Mouse (Mus musculus) R1 (cell line): Measurements from ENCODE around the gene Olfr198.
"Not testable (repeated sequence)": the region's sequence is repeated elsewhere in the genome, so short reads cannot be mapped to it uniquely, and the experiment has no call there.

ENCODE experiments used
- DNase-seq: peaks from one replicate; pipeline ENCODE4 v3.0.0-alpha.2; 2018; ENCODE audit warnings: low read depth, low spot score

Olfr198 gene

GRCm38 (mm10) chr16:59203433-59203832, at the start of gene Olfr198:
TSS of gene Olfr198 (minus strand) at chr16:59203533.
- DNase-seq, result not testable (repeated sequence)

GRCm38 (mm10) chr16:59249684-59250083, 46.4 kb upstream of the Olfr198 start:
- DNase-seq, result peak; percentile 2

- DNase-seq, result not testable (repeated sequence)
These were observed 16.3 kb upstream of the Olfr198 start, which contains the start of gene Olfr199 for GRCm38 (mm10) chr16:59219667-59220066. TSS of gene Olfr199 (minus strand) at chr16:59219767.

GRCm38 (mm10) chr16:59217861-59218260, 14.5 kb upstream of the Olfr198 start:
- DNase-seq, result not testable (repeated sequence)

- no peak for DNase-seq
These were observed 33.0 kb downstream of the Olfr198 start, which contains the start of gene Olfr196 for GRCm38 (mm10) chr16:59170354-59170753. TSS of gene Olfr196 (minus strand) at chr16:59170454.

- DNase-seq, result no peak
These were observed 51.3 kb downstream of the Olfr198 start for GRCm38 (mm10) chr16:59151996-59152395.
